Mouse (Mus musculus) bone marrow macrophage, adult 2 months (primary cell): ENCODE results near the gene Gsk3b. TPM values are rescaled to one million over a fixed set of nuclear protein-coding genes. Genes with fewer than 3 reads are reported as not detected.
"Not testable (repeated sequence)": the region's sequence is repeated elsewhere in the genome, so short reads cannot be mapped to it uniquely, and the experiment has no call there.

ENCODE experiments used
- H3K27ac ChIP-seq: 2 replicates; pipeline ENCODE4 v1.5.1; 2012; ENCODE audit warnings: low read depth, low read length; ENCODE audit not compliant: insufficient read depth
- H3K4me1 ChIP-seq: 2 replicates; pipeline ENCODE4 v1.6.1; 2012; ENCODE audit warnings: low read length; ENCODE audit not compliant: control insufficient read depth, insufficient read depth
- H3K4me3 ChIP-seq: 2 replicates; pipeline ENCODE4 v1.5.1; 2012; ENCODE audit warnings: mild to moderate bottlenecking, low read length, moderate library complexity; ENCODE audit not compliant: insufficient read depth
- CTCF ChIP-seq: IDR thresholded peaks from 2 replicates; pipeline ENCODE4 v1.5.1; 2012; ENCODE audit warnings: low read depth, mild to moderate bottlenecking, low read length, moderate library complexity
- POLR2A ChIP-seq: IDR thresholded peaks from 2 replicates; pipeline ENCODE4 v1.6.1; 2012; ENCODE audit warnings: mild to moderate bottlenecking, low read depth, low read length, borderline replicate concordance
- polyA plus RNA-seq: library from polyadenylated mRNA; stranded (reverse); fragments of >200 nt; gene quantifications from 2 replicates; pipeline ENCODE4 v1.2.4, GENCODE M21; 2012; ENCODE audit not compliant: missing spikeins, insufficient read depth, insufficient read length

Gsk3b gene
- polyA plus RNA-seq, 1 experiment, result 39.2 TPM

DNA sequence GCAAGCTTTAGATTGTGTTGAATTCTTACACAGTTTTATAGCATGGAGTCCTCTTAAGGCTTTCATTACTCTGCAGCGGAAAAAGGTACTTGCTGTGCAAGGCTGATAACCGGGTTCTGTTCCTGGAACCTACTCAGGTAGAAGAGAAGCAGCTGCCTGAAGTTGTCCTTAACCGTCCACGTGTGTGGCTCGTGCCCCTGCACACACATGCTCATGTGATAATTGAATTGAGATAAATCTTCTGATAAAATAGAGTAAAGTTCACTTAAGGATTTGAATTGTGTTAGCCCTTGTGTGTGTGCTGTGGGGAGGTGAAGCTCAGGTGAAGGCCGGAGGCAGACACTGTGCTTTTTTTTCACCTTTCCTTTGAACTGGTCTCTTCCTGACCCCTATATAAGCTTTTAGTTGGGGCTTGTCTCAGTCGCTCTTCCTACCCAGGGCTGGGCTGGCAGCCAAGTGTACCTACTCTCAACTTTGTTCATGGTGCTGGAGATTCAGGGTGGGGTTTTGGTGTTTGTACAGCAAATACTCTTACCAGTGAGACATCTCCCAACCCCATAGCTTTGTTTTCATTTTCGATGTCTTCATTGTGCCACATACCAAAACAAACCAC lies 96.0 kb downstream of the Gsk3b start:
- TF ChIP-seq POLR2A (no peak), CTCF (no peak)
- Histone ChIP-seq H3K4me1 (peaks cover 5% of the 10 kb centered on the region; the same call in 1 of the 2 replicates), H3K4me3 (no peak overlapping the region), H3K27ac (no peak overlapping the region)

DNA sequence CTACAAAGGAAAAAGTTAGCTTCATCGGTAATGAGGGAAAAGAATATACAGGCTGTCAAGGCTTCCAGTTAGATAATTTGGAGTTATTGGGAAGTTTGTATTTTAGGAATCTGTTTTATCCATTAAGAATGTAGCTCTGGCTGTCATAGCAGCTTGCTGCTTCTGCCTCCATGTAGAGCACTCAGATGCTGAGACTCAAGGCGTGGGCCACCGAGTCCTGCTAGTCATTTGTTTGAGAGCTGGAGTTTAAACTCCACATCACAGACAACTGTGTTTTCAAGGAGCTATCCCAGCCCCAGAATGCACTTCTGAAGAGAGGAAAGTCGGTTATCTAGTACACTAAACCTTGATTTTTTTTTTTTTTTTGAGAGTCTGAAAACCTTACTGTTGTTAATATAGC lies 101.2 kb downstream of the Gsk3b start:
- TF ChIP-seq CTCF (no peak), POLR2A (no peak)
- Histone ChIP-seq H3K4me1 (peaks cover 5% of the 10 kb centered on the region; the same call in 1 of the 2 replicates), H3K27ac (no peak overlapping the region), H3K4me3 (no peak overlapping the region)

DNA sequence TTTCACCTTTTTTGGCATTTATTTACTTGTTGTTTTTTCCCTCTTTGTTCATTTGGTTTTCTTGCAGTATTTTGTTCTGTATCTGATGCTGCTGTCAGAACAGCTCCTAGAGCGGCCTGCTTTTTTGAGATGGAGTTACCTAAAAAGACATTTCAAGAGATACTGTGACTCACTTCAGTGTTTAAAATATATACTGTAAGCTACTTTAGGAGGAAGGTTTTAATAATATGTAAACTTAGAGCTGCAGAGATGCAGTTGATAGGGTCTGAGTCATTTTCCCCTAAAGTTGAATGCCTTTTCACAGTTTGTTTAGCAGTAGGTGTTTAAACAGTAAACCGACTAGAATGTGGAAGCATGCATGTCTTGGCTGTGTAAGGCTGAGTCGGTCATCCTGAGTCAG lies 101.7 kb downstream of the Gsk3b start:
- no peak overlapping the region for H3K27ac ChIP-seq

DNA sequence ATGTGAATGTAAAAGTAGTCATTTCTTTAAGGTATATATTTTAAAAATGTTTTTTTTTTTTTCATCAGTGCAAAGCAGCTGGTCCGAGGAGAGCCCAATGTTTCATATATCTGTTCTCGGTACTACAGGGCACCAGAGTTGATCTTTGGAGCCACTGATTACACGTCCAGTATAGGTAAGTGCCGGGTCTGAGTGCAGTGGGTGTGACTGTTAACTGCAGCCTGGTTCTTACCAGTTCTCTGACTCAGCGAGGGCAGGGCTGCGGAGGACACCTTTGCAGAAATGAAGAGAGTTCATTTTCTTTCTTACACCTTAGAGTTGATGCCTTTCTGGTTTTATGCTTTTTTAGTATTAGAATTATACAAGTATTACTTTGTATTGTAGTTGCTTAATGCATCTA lies 102.7 kb downstream of the Gsk3b start:
- Histone ChIP-seq H3K4me1 (0 out of 2 replicates have a peak, but pooled peaks cover under 1% of the 10 kb centered on the region), H3K27ac (no peak overlapping the region), H3K4me3 (no peak overlapping the region)
- TF ChIP-seq CTCF (no peak), POLR2A (no peak)

More for the DNA sequence above, 101.7 kb downstream of the Gsk3b start:
- Histone ChIP-seq H3K4me1 (peaks cover 5% of the 10 kb centered on the region; the same call in 1 of the 2 replicates), H3K4me3 (no peak overlapping the region)
- TF ChIP-seq CTCF, result no peak
- TF ChIP-seq POLR2A, result no peak

DNA sequence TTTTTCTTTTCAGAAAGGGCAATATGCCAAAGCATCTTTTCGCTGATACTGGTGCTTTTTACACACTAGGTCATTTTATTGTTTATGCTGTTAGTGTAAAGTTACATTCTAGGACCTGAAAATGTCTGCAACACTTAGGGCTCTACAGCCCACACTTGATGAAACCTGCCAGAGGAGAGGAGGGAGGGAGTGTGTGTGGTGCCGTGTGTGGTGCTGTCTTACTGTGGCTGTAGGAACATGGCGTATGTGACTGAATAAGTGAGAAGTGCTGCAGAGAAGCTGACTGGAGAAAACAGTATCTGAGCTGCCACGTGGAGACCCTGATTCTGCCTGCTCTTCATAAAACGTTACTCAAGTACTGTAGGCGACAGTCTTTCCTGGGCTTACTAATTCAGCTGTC lies 103.8 kb downstream of the Gsk3b start:
- Histone ChIP-seq H3K4me1 (no peaks in the 10 kb centered on the region), H3K27ac (no peak overlapping the region), H3K4me3 (no peak overlapping the region)
- TF ChIP-seq POLR2A (no peak), CTCF (no peak)

DNA sequence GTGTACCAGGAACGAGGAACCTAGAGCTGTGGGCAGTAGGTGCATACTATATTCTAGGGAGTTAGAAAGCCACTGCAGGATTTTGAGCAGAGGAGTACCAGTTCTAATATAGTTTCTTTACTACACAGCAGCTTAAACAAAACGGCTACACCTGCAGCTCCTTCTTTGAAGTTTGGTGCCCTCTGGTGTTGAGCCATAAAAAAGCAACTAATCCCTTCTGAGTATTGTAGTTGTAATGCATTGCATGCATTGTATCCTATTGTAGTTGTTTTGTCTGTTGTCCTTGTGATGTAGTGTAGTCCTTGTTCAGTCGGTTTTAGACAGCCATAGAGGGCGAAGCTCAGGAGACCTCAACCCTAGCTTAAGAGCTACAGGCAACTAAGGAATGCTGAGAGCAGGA lies 108.5 kb downstream of the Gsk3b start:
- no peak for TF ChIP-seq POLR2A
- Histone ChIP-seq H3K4me3 (no peak overlapping the region), H3K4me1 (peaks cover 5% of the 10 kb centered on the region; the same call in 1 of the 2 replicates), H3K27ac (no peak overlapping the region)

DNA sequence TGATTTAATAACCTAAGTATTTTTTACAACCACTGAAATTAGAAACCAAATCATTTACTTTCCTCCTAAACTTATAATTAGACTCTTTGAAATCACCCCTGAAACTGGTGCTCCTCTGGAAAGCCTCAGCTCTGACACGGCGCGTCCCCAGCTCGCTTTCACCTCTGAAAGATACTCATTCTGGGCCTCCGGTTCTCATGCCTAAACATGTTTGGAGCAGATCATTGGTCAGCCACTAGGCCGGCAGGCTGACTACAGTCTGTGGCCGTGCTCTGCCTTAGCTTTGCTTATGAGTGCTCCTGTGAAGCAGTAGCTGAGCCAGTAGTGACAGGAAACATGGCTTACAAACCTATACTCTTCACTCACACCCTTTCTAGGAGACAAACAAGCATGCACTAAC lies 116.5 kb downstream of the Gsk3b start:
- Histone ChIP-seq H3K4me3 (no peak overlapping the region), H3K4me1 (no peaks in the 10 kb centered on the region), H3K27ac (no peak overlapping the region)
- TF ChIP-seq POLR2A (no peak), CTCF (no peak)

DNA sequence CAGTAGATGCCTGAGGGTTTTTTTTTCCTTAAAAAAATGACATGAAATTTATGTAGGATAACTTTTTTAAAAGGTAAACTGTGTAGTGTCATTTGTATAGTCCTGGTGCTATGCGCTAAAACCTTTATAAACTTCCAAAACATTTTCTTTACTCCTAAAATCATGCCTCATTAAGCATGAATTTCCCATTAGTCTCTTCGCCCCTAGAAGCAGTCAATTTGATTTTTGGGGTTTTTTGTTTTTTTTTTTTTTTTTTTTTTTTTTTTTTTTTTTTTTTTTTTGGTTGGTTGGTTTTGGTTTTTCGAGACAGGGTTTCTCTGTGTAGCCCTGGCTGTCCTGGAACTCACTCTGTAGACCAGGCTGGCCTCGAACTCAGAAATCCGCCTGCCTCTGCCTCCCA lies 133.7 kb downstream of the Gsk3b start:
- not testable (repeated sequence) for H3K27ac ChIP-seq, H3K4me3 ChIP-seq, H3K4me1 ChIP-seq

DNA sequence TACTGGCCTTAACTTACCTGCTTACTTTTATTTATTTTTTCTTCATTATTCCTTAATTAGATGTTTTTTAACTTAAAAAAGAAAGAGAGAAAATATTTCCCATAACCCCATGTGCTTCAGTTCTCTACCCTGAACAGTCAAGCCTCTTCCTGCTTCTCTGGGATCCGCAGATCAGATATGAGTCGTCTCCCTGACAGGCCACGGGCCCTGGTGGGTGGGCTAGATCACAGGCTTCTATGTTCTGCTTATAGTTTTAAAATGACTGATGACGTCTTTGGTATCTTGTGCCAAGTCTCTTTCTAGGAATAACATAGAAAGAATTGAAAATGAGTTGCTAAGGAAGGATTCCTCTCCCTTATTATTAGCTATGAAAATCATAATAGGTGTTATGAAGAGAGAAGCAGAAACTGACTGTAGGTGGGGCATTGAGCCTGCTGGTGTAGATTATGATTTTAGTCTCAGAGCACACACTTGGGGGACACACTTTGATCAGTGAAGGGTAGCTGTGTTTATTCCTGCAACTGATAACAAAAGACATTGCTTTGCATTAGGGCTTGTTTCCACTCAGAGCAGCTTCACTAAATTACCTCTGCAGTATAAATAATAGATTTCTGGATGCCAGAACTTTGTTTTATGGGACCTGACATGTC lies 148.3 kb downstream of the Gsk3b start:
- TF ChIP-seq CTCF (no peak), POLR2A (no peak)
- Histone ChIP-seq H3K4me1 (peaks cover 12% of the 10 kb centered on the region), H3K4me3 (no peak overlapping the region), H3K27ac (no peak overlapping the region)

DNA sequence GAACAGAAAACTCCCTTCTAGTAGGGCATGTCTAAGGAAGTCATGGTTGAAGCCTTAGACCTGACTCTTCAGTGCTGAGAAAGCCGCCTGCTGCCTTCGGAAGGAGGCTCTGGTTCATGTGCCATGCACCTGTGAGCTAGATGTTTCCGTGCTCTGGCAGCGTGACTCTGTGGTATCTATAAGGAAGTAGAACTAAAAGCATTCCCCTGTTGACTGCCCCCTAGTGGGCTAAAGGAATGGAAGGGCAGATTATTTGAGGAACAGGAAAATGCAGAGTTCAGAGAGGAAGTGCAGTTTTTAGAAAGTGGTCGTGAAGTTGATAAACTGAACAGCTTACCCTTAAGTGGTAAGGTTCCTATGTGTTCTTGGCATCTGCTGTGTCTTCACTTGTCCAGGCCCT lies 150.9 kb downstream of the Gsk3b start:
- H3K4me3 ChIP-seq, result 0 out of 2 replicates have a peak overlapping the region, but pooled peaks have one; percentile 6
- H3K27ac ChIP-seq, result peak overlapping the region; percentile 46
- peaks cover 12% of the 10 kb centered on the region for H3K4me1 ChIP-seq
- TF ChIP-seq CTCF, result peak; percentile 13; the same call in 1 of the 2 replicates
- TF ChIP-seq POLR2A, result no peak

GRCm38 (mm10) chr16:38240167-38240566 lies 151.4 kb downstream of the Gsk3b start:
- Histone ChIP-seq H3K27ac (peak overlapping the region; percentile 2; the same call in 1 of the 2 replicates), H3K4me1 (peaks cover 12% of the 10 kb centered on the region), H3K4me3 (no peak overlapping the region)
- TF ChIP-seq CTCF, result no peak
